Mouse (Mus musculus): ENCODE measurements around the gene Rnf181. TPM values are rescaled to one million over a fixed set of nuclear protein-coding genes. Genes with fewer than 3 reads are reported as not detected.
A peak's percentile ranks its signal among the peaks of the same experiment; 100 is the strongest.

Rnf181 gene
- polyA plus RNA-seq, 2 experiments = 42.8 to 68.0 TPM

DNA sequence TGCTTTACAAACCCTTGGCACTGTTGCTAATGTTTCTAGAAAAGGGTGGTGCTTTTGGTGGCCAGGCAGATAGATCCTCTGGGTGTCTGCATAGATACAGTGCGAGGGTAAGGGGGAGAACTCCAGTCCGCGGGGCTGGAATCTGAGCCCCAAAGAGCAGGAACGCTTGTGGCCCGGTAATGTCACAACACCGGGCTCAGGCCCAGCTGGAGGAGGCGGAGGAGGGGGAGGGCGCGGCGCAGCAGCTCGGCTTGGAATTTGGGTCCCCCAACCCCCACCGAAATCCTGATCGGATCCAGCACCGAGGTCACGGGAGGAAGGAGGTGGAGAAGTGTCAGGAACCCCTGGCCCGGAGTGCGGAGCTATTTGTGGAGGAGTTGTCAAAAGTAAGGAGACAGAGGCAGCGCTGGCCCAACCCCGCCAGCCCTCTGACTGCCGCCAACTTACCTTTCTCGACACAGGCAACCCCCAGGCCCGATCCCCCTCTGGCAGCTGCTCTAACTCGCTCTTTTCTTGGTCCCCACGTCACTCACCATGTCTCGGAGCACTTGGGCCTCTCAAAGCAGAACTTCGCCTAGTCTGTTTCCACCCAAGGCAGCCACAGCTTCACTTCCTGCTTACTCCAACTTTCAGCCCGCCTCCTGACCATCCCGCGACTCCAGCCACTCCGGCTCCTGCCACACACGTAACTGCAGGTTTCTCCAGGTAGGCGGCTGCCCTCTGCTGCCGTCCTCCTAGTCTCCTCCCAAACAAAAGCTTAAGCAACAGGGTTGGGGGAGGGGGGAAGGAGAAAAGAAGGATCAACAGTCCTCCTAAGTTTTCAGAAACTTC lies 23.4 kb upstream of the Rnf181 start, which contains the start of gene Vamp8:
Vamp8 (minus strand) TSS at position 763 of the 831 bp plus-strand sequence.
- Histone ChIP-seq H3K4me2 (ENCODE audit: low read depth) (peak within 1 kb of the TSS; percentile 79), H3K9me3 (ENCODE audit: control insufficient read depth, low read length) (no peaks in the 10 kb centered on the region), H3K4me3 (ENCODE audit: insufficient read depth in 1 of 2, low read depth in 2 of 2, low read length in 2 of 2) (peak within 1 kb of the TSS; percentile 91 to 97), H3K36me3 (replicated peaks; ENCODE audit: control insufficient read depth, insufficient read depth, low read depth) (peaks cover 26% of the 10 kb centered on the region), H3K4me1 (replicated peaks; ENCODE audit: control insufficient read depth in 2 of 2, insufficient read depth in 2 of 2, low read length in 1 of 2) (peaks cover 36 to 48% of the 10 kb centered on the region in 2 experiments), H3K27me3 (ENCODE audit: control insufficient read depth, insufficient read depth, low read length) (no peaks in the 10 kb centered on the region), H3K27ac (peak within 1 kb of the TSS; percentile 99), H3K9ac (replicated peaks) (peak within 1 kb of the TSS; percentile 99)
- TF ChIP-seq EP300 (IDR thresholded peaks at IDR 0.05; ENCODE audit: low read depth) (no peak), CTCF (IDR thresholded peaks at IDR 0.05; ENCODE audit: low read depth) (peak; percentile 66)
- DNase-seq (ENCODE audit: low read depth in 3 of 3, low spot score in 3 of 3) (peak in 2 of 3 experiments; percentile 58 to 72), ATAC-seq (ENCODE audit: insufficient read depth) (peak; percentile 49)
- under 1% methylated on average over 33 of the region's 33 CpGs for WGBS (ENCODE audit: insufficient replicate concordance)

- WGBS (ENCODE audit: insufficient replicate concordance) = 2% methylated on average over 13 of the region's 13 CpGs
Measured at GRCm38 (mm10) chr6:72389471-72389940, 22.8 kb upstream of the Rnf181 start.

GRCm38 (mm10) chr6:72388791-72389329 lies 22.1 kb upstream of the Rnf181 start:
- peak overlapping the region; percentile 79 for H3K4me2 ChIP-seq (ENCODE audit: low read depth)
- WGBS (ENCODE audit: insufficient replicate concordance) = 31% methylated on average over 6 of the region's 6 CpGs
- H3K27ac ChIP-seq = peak overlapping the region; percentile 99
- no peaks in the 10 kb centered on the region for H3K27me3 ChIP-seq (ENCODE audit: control insufficient read depth, insufficient read depth, low read length)
- H3K36me3 ChIP-seq (replicated peaks; ENCODE audit: control insufficient read depth, insufficient read depth, low read depth) = peaks cover 33% of the 10 kb centered on the region
- ATAC-seq (ENCODE audit: insufficient read depth) (no peak), DNase-seq (ENCODE audit: low read depth in 3 of 3, low spot score in 3 of 3) (no peak)
- H3K9me3 ChIP-seq (ENCODE audit: control insufficient read depth, low read length) = no peaks in the 10 kb centered on the region
- peak overlapping the region; percentile 99 for H3K9ac ChIP-seq (replicated peaks)
- peak overlapping the region; percentile 91 to 97 for H3K4me3 ChIP-seq (ENCODE audit: insufficient read depth in 1 of 2, low read depth in 2 of 2, low read length in 2 of 2)
- TF ChIP-seq CTCF (IDR thresholded peaks at IDR 0.05; ENCODE audit: low read depth) = no peak
- peaks cover 49 to 58% of the 10 kb centered on the region in 2 experiments for H3K4me1 ChIP-seq (replicated peaks; ENCODE audit: control insufficient read depth in 2 of 2, insufficient read depth in 2 of 2, low read length in 1 of 2)

More at GRCm38 (mm10) chr6:72389471-72389940, 22.8 kb upstream of the Rnf181 start:
- ATAC-seq (ENCODE audit: insufficient read depth) = peak; percentile 90
- peaks cover 33% of the 10 kb centered on the region for H3K36me3 ChIP-seq (replicated peaks; ENCODE audit: control insufficient read depth, insufficient read depth, low read depth)
- peaks cover 42 to 54% of the 10 kb centered on the region in 2 experiments for H3K4me1 ChIP-seq (replicated peaks; ENCODE audit: control insufficient read depth in 2 of 2, insufficient read depth in 2 of 2, low read length in 1 of 2)
- H3K9me3 ChIP-seq (ENCODE audit: control insufficient read depth, low read length) = no peaks in the 10 kb centered on the region
- peak overlapping the region; percentile 91 to 97 for H3K4me3 ChIP-seq (ENCODE audit: insufficient read depth in 1 of 2, low read depth in 2 of 2, low read length in 2 of 2)
- DNase-seq (ENCODE audit: low read depth in 3 of 3, low spot score in 3 of 3) = peak; percentile 88 to 90 (median 89)
- H3K9ac ChIP-seq (replicated peaks) = peak overlapping the region; percentile 99
- peak overlapping the region; percentile 79 for H3K4me2 ChIP-seq (ENCODE audit: low read depth)
- H3K27ac ChIP-seq = peak overlapping the region; percentile 99
- TF ChIP-seq CTCF (IDR thresholded peaks at IDR 0.05; ENCODE audit: low read depth) (peak; percentile 16), EP300 (IDR thresholded peaks at IDR 0.05; ENCODE audit: low read depth) (peak; percentile 94)
- H3K27me3 ChIP-seq (ENCODE audit: control insufficient read depth, insufficient read depth, low read length) = no peaks in the 10 kb centered on the region

GRCm38 (mm10) chr6:72388266-72388665 lies 21.5 kb upstream of the Rnf181 start:
- Histone ChIP-seq H3K27ac (peak overlapping the region; percentile 99), H3K4me1 (replicated peaks; ENCODE audit: control insufficient read depth in 2 of 2, insufficient read depth in 2 of 2, low read length in 1 of 2) (peaks cover 53 to 64% of the 10 kb centered on the region in 2 experiments), H3K4me2 (ENCODE audit: low read depth) (peak overlapping the region; percentile 79), H3K36me3 (replicated peaks; ENCODE audit: control insufficient read depth, insufficient read depth, low read depth) (peaks cover 33% of the 10 kb centered on the region), H3K9me3 (ENCODE audit: control insufficient read depth, low read length) (no peaks in the 10 kb centered on the region), H3K9ac (replicated peaks) (peak overlapping the region; percentile 99), H3K4me3 (ENCODE audit: insufficient read depth in 1 of 2, low read depth in 2 of 2, low read length in 2 of 2) (peak overlapping the region; percentile 91 to 97), H3K27me3 (ENCODE audit: control insufficient read depth, insufficient read depth, low read length) (no peaks in the 10 kb centered on the region)
- 46% methylated on average over 10 of the region's 10 CpGs for WGBS (ENCODE audit: insufficient replicate concordance)
- no peak for DNase-seq (ENCODE audit: low read depth in 3 of 3, low spot score in 3 of 3)
- ATAC-seq (ENCODE audit: insufficient read depth) = no peak
- TF ChIP-seq CTCF (IDR thresholded peaks at IDR 0.05; ENCODE audit: low read depth) = no peak
- TF ChIP-seq EP300 (IDR thresholded peaks at IDR 0.05; ENCODE audit: low read depth) = no peak

GRCm38 (mm10) chr6:72387816-72388215 lies 21.1 kb upstream of the Rnf181 start:
- H3K27ac ChIP-seq = peak overlapping the region; percentile 99
- H3K4me2 ChIP-seq (ENCODE audit: low read depth) = peak overlapping the region; percentile 79
- H3K4me1 ChIP-seq (replicated peaks; ENCODE audit: control insufficient read depth in 2 of 2, insufficient read depth in 2 of 2, low read length in 1 of 2) = peaks cover 57 to 67% of the 10 kb centered on the region in 2 experiments
- TF ChIP-seq CTCF (IDR thresholded peaks at IDR 0.05; ENCODE audit: low read depth) = no peak
- no peak for TF ChIP-seq EP300 (IDR thresholded peaks at IDR 0.05; ENCODE audit: low read depth)
- no peaks in the 10 kb centered on the region for H3K9me3 ChIP-seq (ENCODE audit: control insufficient read depth, low read length)
- WGBS (ENCODE audit: insufficient replicate concordance) = 72% methylated on average over 3 of the region's 3 CpGs
- DNase-seq (ENCODE audit: low read depth in 3 of 3, low spot score in 3 of 3) = no peak
- H3K9ac ChIP-seq (replicated peaks) = peak overlapping the region; percentile 99
- no peaks in the 10 kb centered on the region for H3K27me3 ChIP-seq (ENCODE audit: control insufficient read depth, insufficient read depth, low read length)
- peak overlapping the region; percentile 91 to 97 for H3K4me3 ChIP-seq (ENCODE audit: insufficient read depth in 1 of 2, low read depth in 2 of 2, low read length in 2 of 2)
- ATAC-seq (ENCODE audit: insufficient read depth) = no peak
- peaks cover 33% of the 10 kb centered on the region for H3K36me3 ChIP-seq (replicated peaks; ENCODE audit: control insufficient read depth, insufficient read depth, low read depth)
